Mouse (Mus musculus) cortical plate, adult 2 months (tissue): Measurements from ENCODE around the gene B3galt1.

Source experiments
- CTCF ChIP-seq: fragments of 200-500 bp; IDR thresholded peaks from 2 replicates; pipeline ENCODE4 v1.5.1; 2011; ENCODE audit warnings: mild to moderate bottlenecking, control low read depth, low read length; ENCODE audit not compliant: insufficient read depth; ENCODE audit errors: extremely low read depth
- POLR2A ChIP-seq: fragments of 200-500 bp; IDR thresholded peaks from 2 replicates; pipeline ENCODE4 v1.6.1; 2011; ENCODE audit warnings: mild to moderate bottlenecking, low read length, control low read depth; ENCODE audit not compliant: insufficient read depth; ENCODE audit errors: extremely low read depth

DNA sequence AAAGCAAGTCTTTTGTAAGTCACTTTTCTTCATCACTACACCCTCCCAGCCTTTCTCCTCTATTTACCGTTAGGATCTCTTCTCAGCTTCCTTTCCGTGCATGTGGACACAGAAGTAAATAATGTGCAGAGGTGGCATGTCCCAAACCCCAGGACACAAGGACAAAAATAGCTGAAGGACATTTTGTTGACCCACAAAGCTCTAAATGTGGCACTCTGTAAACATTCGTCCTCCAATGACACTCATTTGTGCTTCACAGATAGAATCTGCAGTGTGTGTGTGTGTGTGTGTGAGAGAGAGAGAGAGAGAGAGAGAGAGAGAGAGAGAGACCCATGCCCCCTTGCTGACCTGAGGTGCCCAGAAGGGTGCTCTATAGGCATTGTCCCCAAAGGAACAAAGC is 419.5 kb downstream of the B3galt1 start:
- TF ChIP-seq CTCF (no peak), POLR2A (no peak)
